Mouse (Mus musculus) right cerebral cortex, postnatal 25 days (tissue): Measurements from ENCODE around the gene Arf4.
"Not testable (repeated sequence)": the region's sequence is repeated elsewhere in the genome, so short reads cannot be mapped to it uniquely, and the experiment has no call there.

Experiments used
- DNase-seq: peaks from one replicate; pipeline ENCODE4 v3.0.0; 2022

The Arf4 gene

DNA sequence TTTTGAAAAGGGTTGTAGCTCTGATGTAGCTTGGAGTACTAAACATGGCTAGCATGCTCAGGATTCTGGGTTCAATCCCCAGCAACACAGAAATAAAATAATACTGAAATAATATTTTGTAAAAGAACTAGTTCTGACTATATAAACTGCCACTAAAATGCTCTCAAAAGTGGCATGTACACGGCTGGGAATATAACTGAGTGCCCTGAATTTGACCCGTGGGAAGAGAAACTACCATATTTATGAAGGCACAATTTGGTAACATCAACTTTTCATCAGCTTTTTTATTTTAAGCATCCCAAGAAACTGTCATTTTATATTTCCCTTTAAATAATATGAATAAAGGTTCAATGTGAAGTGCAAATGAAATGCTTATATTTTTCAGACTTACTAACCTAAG is 26.0 kb downstream of the Arf4 start:
- no peak for DNase-seq

- DNase-seq = no peak
Observed at GRCm38 (mm10) chr14:26667991-26668370, 30.1 kb downstream of the Arf4 start.

DNA sequence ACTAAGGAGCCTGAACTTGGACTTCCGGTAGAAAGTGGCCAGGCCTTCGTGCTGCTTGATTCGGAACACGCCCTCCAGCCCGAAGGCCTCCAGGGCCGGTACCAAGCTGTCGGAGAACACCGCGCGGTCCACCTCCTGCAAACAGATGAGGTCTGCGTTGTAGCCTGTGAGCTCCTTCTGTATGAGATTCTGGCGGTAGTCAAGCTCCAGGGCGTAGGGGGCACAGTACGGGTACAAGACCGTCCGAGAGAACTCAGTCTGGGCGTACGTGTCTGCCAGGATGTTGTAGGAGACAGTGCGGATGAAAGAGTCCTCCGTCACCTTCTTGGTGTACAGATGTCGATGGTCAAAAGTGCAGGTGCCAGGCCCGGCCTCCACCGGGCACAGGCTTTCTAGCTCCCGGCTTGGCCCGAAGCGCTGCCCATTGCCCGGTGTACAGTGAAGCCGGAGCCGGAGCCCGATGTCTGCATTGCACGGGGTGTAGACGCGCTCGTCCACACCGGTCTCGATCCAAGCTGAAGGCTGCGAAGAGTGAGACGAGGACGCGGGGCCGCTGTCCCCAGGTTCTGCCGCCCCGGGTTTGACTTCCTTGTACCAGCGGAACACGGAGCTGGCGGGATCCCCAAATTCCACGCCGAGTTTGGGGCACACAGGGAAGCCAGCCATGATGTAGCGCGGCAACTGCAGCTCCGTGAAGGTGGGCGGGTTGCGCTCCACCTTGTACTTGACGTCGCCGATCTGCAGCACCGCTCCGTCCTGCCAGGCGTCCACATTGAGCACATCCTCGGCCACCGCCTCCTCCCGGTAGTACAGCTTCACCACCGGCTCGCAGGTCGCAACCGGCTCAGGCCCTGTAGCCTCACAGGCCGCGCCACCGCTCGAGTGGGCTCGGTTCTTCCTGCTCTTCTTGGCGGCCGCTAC is 30.8 kb downstream of the Arf4 start:
- peak; percentile 61 for DNase-seq

- peak; percentile 89 for DNase-seq
Observed at GRCm38 (mm10) chr14:26669292-26670073, 31.6 kb downstream of the Arf4 start, which contains the start of gene Pde12. Gene Pde12, minus strand, starts transcription at chr14:26669883.

GRCm38 (mm10) chr14:26670964-26671363 is 33.1 kb downstream of the Arf4 start:
- DNase-seq = no peak

GRCm38 (mm10) chr14:26671870-26672615 is 34.2 kb downstream of the Arf4 start:
- not testable (repeated sequence) for DNase-seq

- not testable (repeated sequence) for DNase-seq
Observed at GRCm38 (mm10) chr14:26674476-26675169, 36.7 kb downstream of the Arf4 start.

DNA sequence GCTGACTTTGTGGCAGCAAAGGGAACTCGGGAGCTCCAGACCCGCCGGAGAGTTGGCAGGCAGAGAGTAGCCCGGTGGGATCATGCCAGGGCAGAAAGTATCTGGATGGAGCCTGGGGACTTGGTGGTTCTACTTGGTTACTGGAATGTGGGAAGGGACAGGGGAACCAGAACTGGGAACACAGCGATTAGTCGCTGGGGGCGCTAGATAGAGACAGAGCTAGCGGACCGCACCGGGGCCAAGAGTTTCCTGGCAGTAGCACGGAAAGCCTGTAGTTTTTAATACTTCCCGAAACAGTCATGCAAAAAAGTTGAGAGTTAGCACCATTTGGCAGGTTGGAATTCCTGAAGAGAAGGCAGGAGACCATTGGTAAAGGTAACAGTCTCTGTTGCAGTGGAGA is 37.5 kb downstream of the Arf4 start:
- DNase-seq = no peak

DNA sequence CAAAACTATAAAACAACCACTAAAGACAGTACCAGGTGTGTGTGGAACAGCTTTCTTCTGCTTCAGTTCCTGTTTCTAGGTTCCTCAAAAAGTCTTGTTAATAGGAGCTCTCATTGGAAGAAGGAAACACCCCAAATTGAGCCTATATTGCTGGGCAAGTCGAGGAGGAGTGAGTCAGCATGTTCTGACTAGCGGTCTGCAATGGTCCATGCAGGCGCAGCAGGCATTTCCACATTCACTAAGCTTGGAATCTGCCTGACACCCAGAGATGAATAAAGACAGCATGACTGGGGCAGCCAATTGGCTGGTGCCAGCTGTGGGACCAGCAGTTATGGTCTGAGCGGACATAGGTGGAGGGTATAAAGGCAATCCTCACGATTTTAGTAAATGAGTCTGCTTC is 37.9 kb downstream of the Arf4 start:
- DNase-seq = no peak

- DNase-seq = no peak
Observed at GRCm38 (mm10) chr14:26690727-26691126, 52.9 kb downstream of the Arf4 start.

DNA sequence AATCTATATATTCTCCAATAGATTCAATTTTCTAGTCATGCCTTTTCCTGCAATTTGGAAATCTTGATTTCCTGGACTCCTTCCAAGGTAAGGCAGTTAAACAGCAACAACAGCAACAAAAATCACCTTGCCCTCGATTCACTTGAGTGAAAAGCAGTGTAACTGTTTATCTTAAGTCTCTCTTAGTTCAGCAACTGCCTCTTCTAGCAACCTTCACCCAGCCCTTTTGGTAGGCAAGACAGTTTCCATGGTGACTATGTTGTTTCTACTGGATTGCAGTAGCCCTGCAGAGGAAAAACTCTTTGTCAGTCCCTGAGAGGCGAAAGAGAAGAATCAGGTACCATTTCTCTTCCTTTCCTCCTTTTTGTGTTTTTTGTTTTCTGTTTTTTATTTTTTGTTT is 53.5 kb downstream of the Arf4 start:
- DNase-seq = no peak

- DNase-seq = no peak
Observed at GRCm38 (mm10) chr14:26692974-26693373, 55.1 kb downstream of the Arf4 start, which contains the start of gene Dnah12. Gene Dnah12, plus strand, starts transcription at chr14:26693274.

DNA sequence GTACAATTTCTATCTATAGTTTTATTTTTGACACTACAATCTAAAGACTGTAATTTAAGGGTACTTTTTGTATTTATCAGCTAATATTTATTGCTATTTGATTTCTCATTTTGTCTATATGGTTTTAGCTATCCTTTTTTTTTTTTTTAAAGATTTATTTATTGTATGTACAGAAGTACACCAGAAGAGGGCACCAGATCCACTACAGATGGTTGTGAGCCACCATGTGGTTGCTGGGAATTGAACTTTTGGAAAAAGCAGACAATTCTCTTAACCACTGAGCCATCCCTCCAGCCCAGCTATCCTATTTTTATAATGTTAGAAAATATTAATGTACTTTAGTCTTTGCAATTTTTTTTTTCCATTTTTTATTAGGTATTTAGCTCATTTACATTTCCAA is 60.0 kb downstream of the Arf4 start:
- no peak for DNase-seq

DNA sequence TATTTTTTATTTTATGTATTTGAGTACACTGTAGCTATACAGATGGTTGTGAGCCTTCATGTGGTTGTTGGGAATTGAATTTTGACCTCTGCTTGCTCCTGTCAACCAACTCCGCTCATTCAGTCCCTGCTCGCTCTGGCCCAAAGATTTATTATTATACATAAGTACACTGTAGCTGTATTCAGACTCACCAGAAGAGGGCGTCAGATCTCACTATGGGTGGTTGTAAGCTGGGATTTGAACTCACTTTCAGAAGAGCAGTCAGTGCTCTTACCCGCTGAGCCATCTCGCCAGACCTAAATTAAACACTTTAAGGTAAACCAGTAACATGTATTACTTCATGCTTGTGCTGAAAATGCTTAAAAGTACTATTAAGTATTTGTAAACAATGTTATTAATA is 67.4 kb downstream of the Arf4 start:
- DNase-seq = not testable (repeated sequence)
